Mouse (Mus musculus) kidney, postnatal 0 days (tissue): ENCODE data around the gene Ier2. TPM values are rescaled to one million over a fixed set of nuclear protein-coding genes. Genes with fewer than 3 reads are reported as not detected.
A peak's percentile ranks its signal among the peaks of the same experiment; 100 is the strongest.
"Not testable (repeated sequence)": the region's sequence is repeated elsewhere in the genome, so short reads cannot be mapped to it uniquely, and the experiment has no call there.

Experiments
- ATAC-seq: fragments of 200-750 bp; cut with Nextera tagmentation; replicated peaks from 2 replicates; pipeline ENCODE4 v1.8.0; 2017; ENCODE audit warnings: low read depth, moderate number of reproducible peaks, moderate TSS enrichment, moderate library complexity; ENCODE audit not compliant: low FRiP score
- DNase-seq: peaks from one replicate; pipeline ENCODE4 v3.0.0-alpha.2; 2016; ENCODE audit warnings: low spot score
- H3K27ac ChIP-seq: fragments of 300-500 bp; sonication (generic); 2 replicates; pipeline ENCODE4 v1.5.1; 2014; ENCODE audit warnings: mild to moderate bottlenecking
- H3K27me3 ChIP-seq: fragments of 300-500 bp; sonication (generic); 2 replicates; pipeline ENCODE4 v1.6.1; 2014; ENCODE audit warnings: low read length, mixed read lengths; ENCODE audit not compliant: insufficient read depth
- H3K36me3 ChIP-seq: fragments of 300-500 bp; sonication (generic); 2 replicates; pipeline ENCODE4 v1.6.1; 2014; ENCODE audit warnings: low read length, mixed read lengths; ENCODE audit not compliant: insufficient read depth
- H3K4me1 ChIP-seq: fragments of 300-500 bp; sonication (generic); replicated peaks from 2 replicates; pipeline ENCODE4 v1.6.1; 2014; ENCODE audit warnings: antibody characterized with exemption, low read length, mixed read lengths; ENCODE audit not compliant: insufficient read depth
- H3K4me2 ChIP-seq: fragments of 300-500 bp; sonication (generic); 2 replicates; pipeline ENCODE4 v1.6.1; 2014; ENCODE audit warnings: mild to moderate bottlenecking, low read length, moderate library complexity, mixed read lengths
- H3K4me3 ChIP-seq: fragments of 300-500 bp; sonication (generic); replicated peaks from 2 replicates; pipeline ENCODE4 v1.5.1; 2014; ENCODE audit warnings: low read depth, low read length
- H3K9ac ChIP-seq: fragments of 300-500 bp; sonication (generic); 2 replicates; pipeline ENCODE4 v1.6.1; 2014; ENCODE audit warnings: low read depth, low read length
- H3K9me3 ChIP-seq: fragments of 300-500 bp; sonication (generic); replicated peaks from 2 replicates; pipeline ENCODE4 v1.6.1; 2016; ENCODE audit warnings: low read length, inconsistent platforms, mixed read lengths
- CTCF ChIP-seq: IDR thresholded peaks from 2 replicates; pipeline ENCODE4 v1.5.1; 2016; ENCODE audit warnings: antibody characterized with exemption, low read depth, mild to moderate bottlenecking, moderate library complexity
- WGBS: fragments of 180-500 bp; shearing (Covaris S2); extraction: QIAGEN DNeasy Blood & Tissue Kit; methylation state at CpG from one replicate; pipeline ENCODE4 v1.1.7; 2014; 5-methylcytosine and 5-hydroxymethylcytosine counted together
- polyA plus RNA-seq: library from polyadenylated mRNA; unstranded; fragments of >200 nt; fragmentation: Nextera tagmentation; extraction: Ambion mirVana; gene quantifications from 2 replicates; pipeline ENCODE4 v1.2.1, GENCODE M21; 2015

The Ier2 gene
- polyA plus RNA-seq, 1 experiment from 2014 or later: 83.8 TPM

GRCm38 (mm10) chr8:84634849-84635304 lies 27.8 kb downstream of the Ier2 start:
- Histone ChIP-seq H3K36me3 (no peaks in the 10 kb centered on the region), H3K4me1 (no peaks in the 10 kb centered on the region; the same call in 1 of the 2 replicates), H3K27me3 (no peaks in the 10 kb centered on the region), H3K9me3 (no peaks in the 10 kb centered on the region), H3K4me3 (no peak overlapping the region), H3K27ac (peak overlapping the region; percentile 67; the same call in 1 of the 2 replicates), H3K9ac (no peak overlapping the region), H3K4me2 (no peak overlapping the region)
- TF ChIP-seq CTCF: no peak
- 63% methylated on average over 9 of the region's 9 CpGs for WGBS
- ATAC-seq (no peak), DNase-seq (no peak)

- DNase-seq (no peak), ATAC-seq (no peak)
- H3K9me3 ChIP-seq: no peaks in the 10 kb centered on the region
- no peaks in the 10 kb centered on the region for H3K27me3 ChIP-seq
- no peak overlapping the region for H3K27ac ChIP-seq
- WGBS: 46% methylated on average over 10 of the region's 10 CpGs
- TF ChIP-seq CTCF: no peak
- no peaks in the 10 kb centered on the region for H3K36me3 ChIP-seq
- no peak overlapping the region for H3K4me2 ChIP-seq
- no peaks in the 10 kb centered on the region; the same call in 1 of the 2 replicates for H3K4me1 ChIP-seq
- no peak overlapping the region for H3K4me3 ChIP-seq
- H3K9ac ChIP-seq: no peak overlapping the region
These were observed 28.6 kb downstream of the Ier2 start for GRCm38 (mm10) chr8:84633841-84634584.

GRCm38 (mm10) chr8:84631813-84632212 lies 30.8 kb downstream of the Ier2 start:
- Histone ChIP-seq H3K27ac (no peak overlapping the region), H3K4me3 (no peak overlapping the region), H3K27me3 (no peaks in the 10 kb centered on the region), H3K36me3 (no peaks in the 10 kb centered on the region), H3K9me3 (no peaks in the 10 kb centered on the region), H3K9ac (no peak overlapping the region), H3K4me1 (no peaks in the 10 kb centered on the region; the same call in 1 of the 2 replicates), H3K4me2 (no peak overlapping the region)
- DNase-seq (no peak), ATAC-seq (no peak)
- 90% methylated on average over 4 of the region's 4 CpGs for WGBS
- no peak for TF ChIP-seq CTCF

GRCm38 (mm10) chr8:84630145-84630544 lies 32.5 kb downstream of the Ier2 start:
- no peaks in the 10 kb centered on the region for H3K27me3 ChIP-seq
- H3K4me1 ChIP-seq: no peaks in the 10 kb centered on the region; the same call in 1 of the 2 replicates
- no peak for ATAC-seq
- H3K9ac ChIP-seq: no peak overlapping the region
- no peaks in the 10 kb centered on the region for H3K36me3 ChIP-seq
- H3K9me3 ChIP-seq: no peaks in the 10 kb centered on the region
- no peak for TF ChIP-seq CTCF
- H3K4me2 ChIP-seq: no peak overlapping the region
- no peak overlapping the region for H3K4me3 ChIP-seq
- 77% methylated on average over 4 of the region's 4 CpGs for WGBS
- no peak for DNase-seq
- H3K27ac ChIP-seq: no peak overlapping the region

- Histone ChIP-seq H3K36me3 (no peaks in the 10 kb centered on the region), H3K27ac (no peak overlapping the region), H3K4me2 (no peak overlapping the region), H3K9me3 (no peaks in the 10 kb centered on the region), H3K9ac (no peak overlapping the region), H3K27me3 (no peaks in the 10 kb centered on the region), H3K4me1 (no peaks in the 10 kb centered on the region), H3K4me3 (no peak overlapping the region)
- ATAC-seq (no peak), DNase-seq (no peak)
- TF ChIP-seq CTCF: no peak
- 67% methylated on average over 11 of the region's 11 CpGs for WGBS
These were observed 33.1 kb downstream of the Ier2 start for GRCm38 (mm10) chr8:84629586-84629985.

- H3K9ac ChIP-seq, H3K9me3 ChIP-seq, DNase-seq, H3K4me3 ChIP-seq, H3K27me3 ChIP-seq, H3K4me1 ChIP-seq, H3K4me2 ChIP-seq, H3K27ac ChIP-seq, ATAC-seq, H3K36me3 ChIP-seq: not testable (repeated sequence)
- WGBS: 77% methylated on average over 4 of the region's 4 CpGs
These were observed 39.2 kb downstream of the Ier2 start for GRCm38 (mm10) chr8:84623425-84623824.
